Mouse (Mus musculus) kidney, postnatal 36 days (tissue): ENCODE measurements around the gene Gm34302.

Experiments used
- DNase-seq, 2 experiments: peaks; one replicate each; pipeline ENCODE4 v3.0.0; 2021 to 2022; ENCODE audit warnings: mixed read lengths in 2 of 2

Gm34302 gene

DNA sequence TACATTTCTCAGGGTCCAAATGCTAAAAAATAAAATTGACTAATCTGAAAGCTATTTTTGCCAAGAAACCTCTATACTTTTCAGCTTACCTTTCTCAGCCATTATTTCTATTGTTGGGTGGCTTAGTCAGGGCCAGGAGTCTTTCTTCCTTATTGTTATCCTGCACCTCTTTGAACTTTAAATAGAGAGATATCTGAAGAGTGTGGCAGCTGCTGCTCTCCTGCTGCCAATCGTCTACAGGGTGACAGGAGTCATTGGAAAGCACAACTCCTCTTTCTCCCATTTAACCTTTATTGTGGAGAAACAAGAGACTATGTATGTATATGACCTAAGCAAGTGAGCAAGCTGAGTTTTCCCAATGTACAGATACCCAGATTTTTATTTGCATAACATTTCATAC, at the start of gene Gm34302:
Gene Gm34302, minus strand, starts transcription at position 154 of the 400 bp plus-strand sequence.
- DNase-seq: no peak

DNA sequence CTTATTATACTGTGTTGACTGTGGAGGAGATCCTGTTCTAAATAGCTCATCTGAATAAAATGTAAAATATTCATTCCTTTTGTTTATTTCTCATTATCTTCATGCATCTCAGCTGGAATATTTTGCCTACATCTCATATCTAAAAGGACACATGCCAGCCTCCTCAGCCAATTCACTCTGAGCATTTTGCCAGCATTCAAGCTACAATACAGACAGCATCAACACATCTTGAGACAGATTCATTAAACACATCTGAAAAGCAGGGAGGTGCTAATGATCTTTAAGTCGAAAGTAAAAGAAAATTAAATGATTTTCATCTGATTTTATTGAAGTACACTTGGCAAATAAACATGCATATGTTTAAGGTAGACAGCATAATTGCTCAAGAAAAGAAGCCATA, 48.2 kb upstream of the Gm34302 start:
- DNase-seq: no peak

DNA sequence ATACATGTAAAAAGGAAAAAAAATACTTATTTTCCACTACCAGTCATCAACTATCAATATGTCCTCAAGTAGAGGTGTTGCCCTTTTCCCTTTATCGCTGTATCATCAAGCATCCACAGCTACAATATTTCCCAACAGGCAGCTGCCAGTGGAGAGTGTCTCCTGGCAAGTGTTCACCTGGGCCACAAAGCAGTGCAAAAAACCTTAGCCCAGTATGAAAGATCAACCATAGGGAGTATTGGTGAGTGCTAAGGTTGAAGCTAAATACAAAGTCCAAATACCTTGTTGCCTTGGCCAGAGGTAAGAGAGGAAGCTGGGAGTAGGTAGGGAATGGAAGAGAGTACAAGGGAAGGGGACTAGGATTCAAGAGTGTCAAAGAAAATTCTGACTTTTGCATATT, 34.0 kb upstream of the Gm34302 start:
- DNase-seq: peak; percentile 25 to 35

DNA sequence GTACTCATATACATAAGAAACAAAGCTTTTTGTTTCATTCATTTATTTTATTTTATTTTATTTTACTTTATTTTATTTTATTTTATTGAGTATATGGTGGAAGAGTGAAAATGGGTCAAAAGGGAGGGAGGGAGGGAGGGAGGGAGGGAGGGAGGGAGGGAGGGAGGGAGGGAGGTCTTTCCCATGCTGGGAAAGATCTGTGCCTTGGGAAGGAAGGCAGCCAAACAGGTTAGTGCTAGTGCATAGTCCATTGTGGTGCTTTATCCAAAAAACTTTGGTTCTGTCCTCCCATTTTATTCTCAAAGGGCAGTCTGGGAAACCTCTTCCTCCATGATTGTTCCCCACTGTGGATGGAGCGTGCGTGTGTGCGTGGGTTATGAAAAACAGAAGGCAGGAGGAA, 32.6 kb upstream of the Gm34302 start:
- DNase-seq: peak; percentile 2 to 12

DNA sequence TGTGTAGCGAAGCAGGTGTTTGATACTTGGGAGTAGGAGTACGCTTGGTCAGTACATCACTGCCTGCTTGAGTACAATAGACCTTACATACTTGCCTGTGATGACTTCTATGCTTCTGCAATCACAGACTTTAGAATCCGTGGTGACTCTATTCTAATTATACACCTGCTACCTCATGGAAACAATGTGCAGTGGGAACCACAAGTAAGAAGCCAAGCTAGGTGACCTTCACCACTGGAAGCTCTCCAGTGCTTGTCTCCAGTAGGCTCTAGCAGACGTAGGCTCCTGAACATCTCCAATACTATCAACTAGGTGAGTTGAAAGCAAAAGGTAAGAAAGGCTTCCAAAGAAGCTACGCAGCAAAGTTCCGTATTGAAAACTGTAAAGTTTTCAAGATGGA, 27.6 kb upstream of the Gm34302 start:
- no peak for DNase-seq

DNA sequence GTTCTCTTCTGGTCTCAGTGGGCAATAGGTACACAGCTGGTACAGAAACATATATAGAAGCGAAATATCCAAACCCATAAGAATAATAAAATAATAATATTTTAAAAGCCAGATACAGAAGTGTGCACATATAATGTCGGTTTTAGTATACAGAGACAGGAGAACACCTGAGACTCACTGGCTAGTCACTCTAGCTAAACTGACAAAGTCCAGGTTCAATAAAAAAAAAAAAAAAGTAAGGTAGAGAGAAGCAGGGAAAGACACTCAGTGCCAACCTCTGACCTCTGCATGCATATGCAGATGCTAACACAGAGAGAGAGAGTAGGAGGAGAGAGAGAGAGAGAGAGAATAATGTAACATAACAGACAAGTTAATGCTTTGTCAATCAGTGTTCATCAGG, 25.8 kb upstream of the Gm34302 start:
- no peak for DNase-seq

DNA sequence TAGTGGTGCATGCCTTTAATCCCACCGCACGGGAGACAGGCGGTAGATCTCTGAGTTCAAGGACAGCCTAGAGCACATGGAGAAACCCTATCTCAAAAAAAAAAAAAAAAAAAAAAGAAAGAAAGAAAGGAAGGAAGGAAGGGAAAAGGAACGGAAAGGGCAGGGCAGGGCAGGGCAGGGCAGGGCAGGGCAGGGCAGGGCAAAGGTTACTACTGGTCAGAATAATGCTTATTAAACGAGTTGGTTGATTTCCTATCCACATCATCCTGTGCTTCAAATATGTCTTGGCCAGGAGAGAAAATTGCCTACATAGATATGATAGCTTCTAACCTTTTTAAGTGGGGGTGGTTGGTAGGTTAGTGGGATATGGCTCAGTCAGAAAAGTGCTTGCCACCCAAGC, 25.2 kb upstream of the Gm34302 start:
- no peak for DNase-seq

DNA sequence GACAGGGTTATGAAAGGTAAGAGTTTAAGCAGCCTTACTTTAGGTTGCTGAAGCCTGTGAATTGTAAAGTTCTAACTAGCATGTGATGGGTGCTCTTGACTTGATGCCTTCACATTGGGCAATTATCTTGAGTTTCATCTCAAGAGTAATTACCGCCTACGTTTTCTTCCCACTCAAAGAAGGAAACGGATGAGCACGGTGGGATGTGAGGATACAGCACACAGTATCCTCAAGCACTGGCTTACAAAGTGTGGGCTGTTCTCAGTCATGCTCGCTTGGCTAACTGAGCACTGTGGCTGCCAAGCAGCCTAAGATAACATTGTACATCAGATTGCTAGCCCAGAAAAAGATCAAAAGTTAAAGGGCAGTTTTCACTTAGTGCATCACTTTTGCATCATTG, 20.8 kb upstream of the Gm34302 start:
- no peak for DNase-seq

DNA sequence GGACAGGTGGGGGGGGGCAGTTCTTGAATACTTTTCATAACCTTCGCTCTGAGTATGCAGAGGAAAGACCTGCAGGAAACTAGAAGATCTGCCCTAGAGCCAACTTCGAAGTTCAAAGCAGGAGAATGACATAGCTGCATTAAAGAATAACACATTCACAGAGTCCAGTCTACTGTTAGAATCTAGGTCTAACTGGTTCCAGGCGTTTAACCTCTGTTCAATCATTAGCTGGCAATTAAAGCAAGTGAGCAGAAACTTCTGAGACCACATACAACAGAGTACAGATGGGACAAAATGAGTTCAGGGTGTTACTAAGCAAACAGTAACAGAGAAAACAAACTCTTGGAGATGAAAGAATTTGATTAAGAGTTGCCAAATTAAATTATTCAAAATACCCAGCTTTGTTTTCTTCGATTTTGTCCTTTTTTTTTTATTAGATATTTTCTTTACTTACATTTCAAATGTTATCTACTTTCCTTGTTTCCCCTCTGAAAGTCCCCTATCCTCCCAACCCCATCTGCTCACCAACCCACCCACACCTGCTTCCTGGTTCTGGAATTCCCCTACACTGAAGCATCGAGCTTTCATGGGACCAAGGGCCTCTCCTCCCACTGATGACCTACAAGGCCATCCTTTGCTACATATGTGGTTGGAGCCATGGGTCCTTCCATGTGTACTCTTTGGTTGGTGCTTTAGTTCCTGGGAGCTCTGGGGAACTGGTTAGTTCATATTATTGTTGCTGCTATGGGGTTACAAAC, 11.1 kb upstream of the Gm34302 start:
- peak; percentile 35 to 86 for DNase-seq

DNA sequence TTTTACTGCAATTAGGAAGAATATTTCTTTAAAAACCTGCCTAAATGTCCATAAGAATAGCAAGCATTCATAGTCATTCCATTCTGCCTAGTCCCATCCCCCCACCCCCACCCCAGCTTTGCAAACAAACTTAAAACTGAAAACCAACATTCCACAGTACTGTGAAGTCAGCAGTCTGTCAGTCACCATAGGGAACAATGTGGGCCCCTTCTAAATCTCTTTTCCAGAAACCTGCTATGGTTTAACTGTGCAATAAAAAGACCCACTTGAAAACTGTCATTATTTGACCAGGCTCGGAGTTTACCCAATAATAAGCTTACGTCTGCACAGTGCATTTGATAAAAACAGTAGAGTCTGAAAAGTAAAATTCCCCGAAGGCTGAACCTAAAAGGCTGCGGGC, 9.9 kb upstream of the Gm34302 start:
- no peak for DNase-seq

DNA sequence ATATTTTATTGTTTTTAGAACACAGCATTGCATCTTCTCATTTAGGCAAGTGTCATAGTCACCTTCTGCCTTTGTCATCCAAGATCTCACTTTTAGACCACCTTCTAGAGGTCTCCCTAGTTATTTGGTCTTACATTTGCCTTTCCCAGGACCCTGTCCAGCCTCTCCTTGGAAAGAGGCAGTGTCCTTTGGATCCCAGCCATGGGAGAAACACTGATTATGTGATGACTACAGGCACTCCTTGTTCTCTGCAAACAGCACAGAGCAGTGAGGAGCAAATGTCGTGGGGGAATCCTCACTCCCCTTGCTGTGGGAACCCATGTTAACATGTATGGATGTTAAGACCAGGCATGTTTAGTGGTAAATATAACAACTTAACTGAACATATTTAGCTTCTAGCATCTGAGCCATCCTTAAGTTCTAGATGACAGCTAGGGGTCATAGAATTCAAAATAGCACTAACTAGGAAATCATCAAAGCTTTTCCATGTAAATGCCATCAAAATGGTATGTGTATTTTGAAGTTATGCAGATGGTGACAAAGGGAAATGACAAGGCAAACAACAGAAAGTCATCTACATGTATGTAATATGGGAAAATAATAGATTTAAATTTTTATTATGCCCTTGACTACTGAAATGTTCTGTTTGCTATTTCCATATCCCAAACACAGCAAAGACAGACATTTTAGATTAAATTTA, 43.1 kb downstream of the Gm34302 start:
- peak in 1 of 2 experiments; percentile 5 for DNase-seq

DNA sequence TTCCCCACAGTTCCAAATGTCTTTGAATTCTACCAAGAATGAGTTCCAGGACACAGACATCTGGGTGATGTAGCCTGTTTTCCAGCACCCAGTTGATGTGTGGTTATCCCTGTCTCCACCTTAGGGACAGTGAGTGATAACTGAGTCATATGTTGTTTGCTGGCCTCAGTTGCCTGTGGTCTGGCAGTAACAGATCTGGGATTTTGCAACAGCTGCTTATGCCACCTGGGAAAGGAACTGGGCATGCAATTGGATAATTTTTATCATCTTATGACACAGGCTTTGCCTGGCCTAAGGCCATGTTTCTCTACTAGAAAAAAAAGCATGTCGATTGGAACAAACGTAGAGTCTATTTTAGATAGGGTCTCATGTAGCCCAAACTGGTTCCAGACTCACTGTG, 43.9 kb downstream of the Gm34302 start:
- DNase-seq: no peak

DNA sequence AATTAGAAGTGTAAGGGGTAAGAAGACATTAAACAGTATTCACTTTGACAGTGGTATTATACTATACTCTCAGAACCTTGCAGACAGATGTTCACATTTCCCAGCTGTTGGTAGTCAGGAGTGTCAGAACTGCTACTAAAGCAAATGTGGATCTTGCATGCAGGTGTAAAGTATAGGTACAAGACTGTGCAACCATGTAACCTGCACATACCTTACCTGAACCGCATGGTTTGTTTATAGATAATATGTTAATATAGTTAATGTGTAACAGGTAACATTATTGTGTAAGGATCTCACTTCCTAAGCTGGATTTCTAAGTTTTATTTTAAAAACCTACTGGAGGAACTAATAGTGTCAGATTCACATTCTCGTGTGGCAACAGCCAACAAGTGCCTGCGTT, 44.8 kb downstream of the Gm34302 start:
- no peak for DNase-seq
